Mouse (Mus musculus): ENCODE data around the gene Arl13b. TPM values are rescaled to one million over a fixed set of nuclear protein-coding genes. Genes with fewer than 3 reads are reported as not detected.

Gene Arl13b
- total RNA-seq, 2 experiments from 2014 or later = 5.4 to 11.3 TPM

DNA sequence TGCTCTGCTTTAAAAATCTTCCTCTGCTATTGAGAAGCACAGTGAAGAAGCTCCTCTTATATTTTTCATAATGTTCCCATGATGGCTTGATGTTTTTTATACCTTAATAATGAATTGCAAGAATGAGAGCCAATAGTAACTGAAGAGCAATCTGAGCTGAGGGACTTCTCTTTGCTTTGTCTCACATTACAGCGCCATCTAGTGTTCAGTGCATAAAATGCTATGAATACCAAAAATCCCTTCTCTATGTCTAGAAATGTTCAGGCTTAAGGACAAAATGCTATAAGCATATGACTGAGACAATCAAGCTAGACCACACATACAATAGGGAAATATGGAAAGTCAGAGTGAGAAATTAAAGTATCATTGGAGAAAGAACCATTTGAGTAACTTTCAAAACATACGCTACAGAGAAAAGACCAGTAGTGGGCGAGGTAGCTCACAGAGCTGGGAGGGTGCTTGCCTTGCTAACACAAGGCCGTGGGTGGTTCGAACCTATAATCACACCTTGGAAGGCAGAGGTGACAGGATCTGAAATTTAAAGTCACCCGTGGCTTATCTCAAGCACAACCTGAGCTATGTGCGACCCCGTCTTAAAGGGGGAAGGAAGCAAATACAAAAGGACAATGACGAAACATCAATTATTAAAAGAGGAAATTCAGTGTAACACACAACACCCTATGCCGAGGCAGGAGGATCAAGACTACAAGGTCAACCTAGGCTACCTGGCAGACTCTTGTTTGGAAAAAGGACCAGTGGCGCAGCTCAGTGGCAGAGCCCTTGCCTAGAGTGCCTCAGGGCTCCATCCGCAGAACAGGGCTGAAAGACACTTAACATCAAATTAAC, 20.5 kb downstream of the Arl13b start:
- peak; percentile 87 for ATAC-seq (replicated peaks; ENCODE audit: low FRiP score, low TSS enrichment, poor library complexity, severe bottlenecking)

GRCm38 (mm10) chr16:62822472-62822871, 24.4 kb downstream of the Arl13b start:
- ATAC-seq (replicated peaks; ENCODE audit: low FRiP score, low TSS enrichment, poor library complexity, severe bottlenecking) = no peak

GRCm38 (mm10) chr16:62814491-62814890, 32.3 kb downstream of the Arl13b start, which contains the start of gene Stx19:
Stx19 (plus strand) TSS chr16:62814676.
- ATAC-seq (replicated peaks; ENCODE audit: low FRiP score, low TSS enrichment, poor library complexity, severe bottlenecking) = no peak

GRCm38 (mm10) chr16:62813790-62814189, 33.0 kb downstream of the Arl13b start:
- no peak for ATAC-seq (replicated peaks; ENCODE audit: low FRiP score, low TSS enrichment, poor library complexity, severe bottlenecking)

DNA sequence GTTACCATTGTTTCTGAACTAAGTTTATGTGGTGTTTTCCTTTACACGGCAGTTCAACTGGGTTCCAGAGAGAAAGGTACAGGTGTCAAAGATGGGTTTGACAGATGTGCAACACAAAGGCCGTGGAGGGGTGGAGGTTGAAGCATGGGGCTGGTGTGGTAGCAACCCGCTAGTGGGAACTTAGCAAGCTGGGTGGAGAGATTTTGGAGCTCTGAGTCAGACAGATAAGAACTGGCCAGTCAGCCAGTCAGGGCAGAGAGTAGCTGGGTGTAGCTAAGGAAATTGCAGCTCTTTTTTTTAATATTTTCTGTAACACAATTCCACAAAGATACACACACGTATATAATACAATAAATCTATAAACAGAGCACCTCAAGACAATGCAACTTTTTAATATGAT, 36.0 kb downstream of the Arl13b start:
- peak; percentile 79 for ATAC-seq (replicated peaks; ENCODE audit: low FRiP score, low TSS enrichment, poor library complexity, severe bottlenecking)

DNA sequence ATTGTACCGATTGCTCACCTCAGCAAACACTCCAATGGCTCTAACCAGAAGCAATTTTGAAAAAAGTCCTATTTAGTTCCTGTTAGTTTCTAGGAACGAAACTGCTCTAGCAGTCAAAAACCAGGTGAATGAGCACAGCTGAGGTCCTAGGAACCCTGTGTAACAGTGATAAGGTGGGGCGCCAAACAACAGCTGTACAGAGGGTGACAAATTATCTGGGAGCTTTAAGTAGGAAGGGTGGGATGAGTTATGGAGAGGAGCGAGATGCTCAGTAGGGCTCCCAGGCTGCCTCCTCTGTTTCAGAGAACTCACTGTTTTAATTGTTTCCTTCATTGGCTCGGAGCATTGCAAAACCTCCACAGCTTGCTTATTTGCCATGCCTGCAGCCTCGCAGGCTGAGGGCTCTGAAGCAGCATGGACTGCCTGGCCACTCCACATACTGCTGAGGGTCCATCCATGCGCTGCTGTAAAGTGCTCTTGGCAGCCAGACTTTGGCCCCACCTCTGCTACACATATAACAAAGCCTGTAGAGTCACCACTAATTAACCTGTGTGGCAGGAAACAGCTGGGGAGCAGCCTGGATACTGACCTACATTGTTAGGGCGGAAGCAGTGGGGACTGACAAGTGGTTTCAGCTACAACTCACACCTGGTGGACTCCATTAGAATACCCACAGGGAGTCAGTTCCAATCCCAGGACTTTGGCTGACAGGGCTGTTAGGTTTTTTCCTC, 39.4 kb downstream of the Arl13b start:
- ATAC-seq (replicated peaks; ENCODE audit: low FRiP score, low TSS enrichment, poor library complexity, severe bottlenecking) = peak; percentile 18; the same call in 1 of the 2 replicates

GRCm38 (mm10) chr16:62804621-62805020, 42.2 kb downstream of the Arl13b start:
- ATAC-seq (replicated peaks; ENCODE audit: low FRiP score, low TSS enrichment, poor library complexity, severe bottlenecking) = no peak

- ATAC-seq (replicated peaks; ENCODE audit: low FRiP score, low TSS enrichment, poor library complexity, severe bottlenecking) = no peak
Observed at GRCm38 (mm10) chr16:62799839-62800238, 47.0 kb downstream of the Arl13b start.

DNA sequence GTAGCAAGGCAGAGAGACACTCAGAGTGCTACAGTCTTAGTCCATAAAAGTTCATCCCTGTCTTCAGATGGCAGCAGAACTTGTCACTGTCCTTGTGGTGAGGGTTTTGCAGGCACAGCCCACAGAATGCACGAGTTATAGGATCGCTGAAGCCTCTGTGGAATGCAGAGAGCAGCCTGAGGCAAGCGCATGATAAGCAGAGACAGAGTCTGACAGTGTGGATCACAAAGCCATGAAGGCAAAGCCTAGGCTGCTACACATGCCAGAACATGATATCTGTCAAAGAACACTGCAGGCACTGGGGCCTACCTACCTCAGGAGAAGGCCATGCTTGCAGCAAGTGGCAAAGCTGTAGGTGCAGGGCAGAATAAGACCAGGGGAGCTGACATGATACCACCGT, 47.4 kb downstream of the Arl13b start:
- no peak for ATAC-seq (replicated peaks; ENCODE audit: low FRiP score, low TSS enrichment, poor library complexity, severe bottlenecking)

DNA sequence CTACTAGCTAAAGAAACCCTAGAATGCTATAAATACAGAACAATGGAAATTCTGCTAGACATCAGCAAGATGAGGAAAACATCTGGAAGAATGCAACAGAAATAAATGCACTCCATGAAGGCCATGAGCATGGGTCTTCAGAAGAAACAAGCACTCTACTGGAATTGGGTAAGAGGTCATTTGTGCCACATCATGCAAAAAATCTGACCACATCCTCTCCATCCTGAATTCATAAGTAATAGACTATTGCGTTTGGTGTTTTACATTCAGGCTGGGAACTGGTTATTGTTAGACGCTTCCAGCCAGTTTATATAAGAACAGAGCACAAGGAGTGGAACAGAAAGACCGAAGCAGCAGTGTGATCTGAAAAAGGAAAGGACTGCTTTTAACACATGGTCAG, 48.0 kb downstream of the Arl13b start:
- no peak for ATAC-seq (replicated peaks; ENCODE audit: low FRiP score, low TSS enrichment, poor library complexity, severe bottlenecking)

- no peak for ATAC-seq (replicated peaks; ENCODE audit: low FRiP score, low TSS enrichment, poor library complexity, severe bottlenecking)
Observed at GRCm38 (mm10) chr16:62796608-62797007, 50.2 kb downstream of the Arl13b start.

DNA sequence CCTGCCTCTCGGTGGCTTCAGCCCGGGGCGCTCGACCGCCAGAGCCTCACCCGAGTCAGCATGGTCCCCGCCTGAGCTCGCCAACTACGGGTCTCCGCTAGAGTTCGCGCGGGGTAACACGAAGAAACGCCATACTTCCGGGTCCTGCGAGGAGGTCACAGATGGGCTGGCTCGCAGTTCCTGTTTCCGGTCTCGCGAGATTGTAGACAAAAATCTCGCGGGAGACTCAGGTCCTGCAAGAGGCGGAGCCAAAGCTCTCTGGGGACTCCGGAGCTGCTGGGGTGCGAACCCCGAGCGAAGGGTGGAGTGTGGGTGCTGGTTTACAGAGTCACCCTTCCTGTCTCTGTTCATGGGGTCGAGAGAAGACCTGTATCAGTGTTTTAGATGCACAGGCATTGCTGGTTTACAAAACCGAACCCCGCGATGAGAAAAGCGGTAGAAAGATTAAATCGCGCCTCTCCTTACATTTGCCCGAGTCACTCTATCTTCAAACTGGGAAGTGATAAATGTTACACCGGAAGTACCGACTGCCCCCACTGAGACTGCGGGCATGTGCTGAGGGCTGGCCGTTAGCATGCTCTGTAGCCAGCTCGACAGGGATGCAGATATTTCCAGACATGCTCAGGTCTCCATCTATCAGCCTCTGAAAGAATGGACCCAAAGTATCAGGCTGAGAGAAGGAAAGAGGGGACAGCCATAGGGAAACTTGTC, 60.1 kb downstream of the Arl13b start, which contains the start of gene Nsun3:
Nsun3 (minus strand) TSS at position 198 of the 711 bp plus-strand sequence.
- ATAC-seq (replicated peaks; ENCODE audit: low FRiP score, low TSS enrichment, poor library complexity, severe bottlenecking) = peak; percentile 97

GRCm38 (mm10) chr16:62782229-62782628, 64.6 kb downstream of the Arl13b start:
- no peak for ATAC-seq (replicated peaks; ENCODE audit: low FRiP score, low TSS enrichment, poor library complexity, severe bottlenecking)

GRCm38 (mm10) chr16:62778282-62778681, 68.6 kb downstream of the Arl13b start:
- ATAC-seq (replicated peaks; ENCODE audit: low FRiP score, low TSS enrichment, poor library complexity, severe bottlenecking) = no peak

- no peak for ATAC-seq (replicated peaks; ENCODE audit: low FRiP score, low TSS enrichment, poor library complexity, severe bottlenecking)
Observed at GRCm38 (mm10) chr16:62776034-62776433, 70.8 kb downstream of the Arl13b start.

- ATAC-seq (replicated peaks; ENCODE audit: low FRiP score, low TSS enrichment, poor library complexity, severe bottlenecking) = no peak
Observed at GRCm38 (mm10) chr16:62773462-62773861, 73.4 kb downstream of the Arl13b start.

GRCm38 (mm10) chr16:62758340-62758739, 88.5 kb downstream of the Arl13b start:
- ATAC-seq (replicated peaks; ENCODE audit: low FRiP score, low TSS enrichment, poor library complexity, severe bottlenecking) = peak; percentile 99

DNA sequence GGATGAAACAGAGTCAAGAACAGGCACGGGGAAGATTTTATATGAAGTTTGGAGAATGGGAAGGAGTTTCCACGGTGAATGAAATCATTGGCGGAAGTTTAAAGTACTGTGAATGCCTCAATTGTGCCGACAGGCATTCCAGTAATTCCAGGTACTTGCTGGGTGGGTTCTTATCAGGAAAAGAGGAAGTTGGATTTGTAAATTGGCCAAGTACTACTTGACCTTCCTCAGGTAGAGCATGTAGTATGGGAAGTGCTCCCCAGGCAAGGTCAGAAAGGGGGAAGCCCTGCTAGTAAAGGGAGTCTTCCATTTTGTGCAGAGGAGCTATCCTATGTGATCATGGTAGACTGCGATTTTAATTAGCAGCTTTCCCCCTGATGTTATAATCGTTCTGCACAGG, 91.5 kb downstream of the Arl13b start:
- no peak for ATAC-seq (replicated peaks; ENCODE audit: low FRiP score, low TSS enrichment, poor library complexity, severe bottlenecking)

DNA sequence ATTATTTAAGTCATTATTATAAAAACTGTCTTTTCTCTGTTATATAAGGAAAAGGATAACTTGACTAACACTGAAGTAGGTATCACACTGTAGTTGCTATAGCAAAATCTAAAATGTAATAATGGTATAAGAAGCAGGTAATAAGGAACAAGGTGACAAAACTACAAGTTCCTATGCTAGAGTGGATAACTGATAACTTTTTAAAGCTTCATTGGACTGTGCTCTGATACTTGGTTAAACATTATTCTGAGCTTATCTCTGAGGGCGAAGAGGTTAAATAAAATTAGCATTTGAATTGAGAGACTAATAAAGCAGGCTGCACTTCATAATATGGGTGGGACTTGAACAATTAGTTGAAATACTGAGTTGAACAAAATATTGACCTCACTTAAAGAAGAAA, 93.2 kb downstream of the Arl13b start:
- ATAC-seq (replicated peaks; ENCODE audit: low FRiP score, low TSS enrichment, poor library complexity, severe bottlenecking) = no peak

- no peak for ATAC-seq (replicated peaks; ENCODE audit: low FRiP score, low TSS enrichment, poor library complexity, severe bottlenecking)
Observed at GRCm38 (mm10) chr16:62753079-62753478, 93.8 kb downstream of the Arl13b start.

Measured in megakaryocyte-erythroid progenitor cell, adult 5-6 weeks (primary cell).